Mouse (Mus musculus): Measurements from ENCODE around the gene Lipm. TPM values are rescaled to one million over a fixed set of nuclear protein-coding genes. Genes with fewer than 3 reads are reported as not detected.

Lipm gene
- polyA plus RNA-seq, 1 experiment from 2014 or later, result not detected

Small RNA genes lying within 50 kb of the gene (microRNA-seq; reads per million reads assigned to microRNA genes)
- gene Gm23334, result not detected

Other genes with a start within 250 kb of the Lipm start
- not detected in 2 replicates for gene Lipf, start 139.7 kb upstream of the Lipm start, polyA plus RNA-seq (2014; fragmentation: Nextera tagmentation; extraction: Ambion mirVana)
- not detected in 2 replicates for gene Lipk, start 92.6 kb upstream of the Lipm start, polyA plus RNA-seq (2014; fragmentation: Nextera tagmentation; extraction: Ambion mirVana)
- not detected in 2 replicates for gene Lipn, start 33.6 kb upstream of the Lipm start, polyA plus RNA-seq (2014; fragmentation: Nextera tagmentation; extraction: Ambion mirVana)
- not detected in 2 replicates for gene Ankrd22, start 65.1 kb downstream of the Lipm start, polyA plus RNA-seq (2014; fragmentation: Nextera tagmentation; extraction: Ambion mirVana)
- 4.6 and 5.5 TPM in 2 replicates for gene Stambpl1, start 91.3 kb downstream of the Lipm start, polyA plus RNA-seq (2014; fragmentation: Nextera tagmentation; extraction: Ambion mirVana)
- 64.4 and 115 TPM in 2 replicates for gene Acta2, start 154.7 kb downstream of the Lipm start, polyA plus RNA-seq (2014; fragmentation: Nextera tagmentation; extraction: Ambion mirVana)
- gene Fas, start 189.7 kb downstream of the Lipm start, polyA plus RNA-seq (2014; fragmentation: Nextera tagmentation; extraction: Ambion mirVana), result 1.8 and 3.1 TPM in 2 replicates